Mouse (Mus musculus) naive thymus-derived CD4-positive, alpha-beta T cell, adult 5 months (primary cell): ENCODE results near the gene Pde4dip. TPM values are rescaled to one million over a fixed set of nuclear protein-coding genes. Genes with fewer than 3 reads are reported as not detected.

ENCODE experiments used
- polyA plus RNA-seq: library from polyadenylated mRNA; unstranded; fragments of 100-300 nt; shearing (Covaris generic); gene quantifications from one replicate; pipeline ENCODE4 v1.2.1, GENCODE M21; 2017

Pde4dip gene
- polyA plus RNA-seq: 17.5 TPM

GRCm38 (mm10) chr3:97888168-97888901, at the start of gene Pde4dip:
Gene Pde4dip (minus strand): TSS chr3:97888707.

GRCm38 (mm10) chr3:97900516-97901490, 12.3 kb upstream of the Pde4dip start, which contains the start of gene Sec22b:
Gene Sec22b (plus strand): TSS chr3:97901190.

GRCm38 (mm10) chr3:97674644-97675110, 213.8 kb downstream of the Pde4dip start, which contains the start of gene Gm17651:
Gene Gm17651 (minus strand): TSS chr3:97674694.

GRCm38 (mm10) chr3:97657655-97658411, 230.7 kb downstream of the Pde4dip start, which contains the start of gene Prkab2:
Gene Prkab2 (plus strand): TSS chr3:97658193.

Other genes with a start within 250 kb of the Pde4dip start
- 4.2 TPM for gene Prkab2, start 230.5 kb downstream of the Pde4dip start, polyA plus RNA-seq
- not detected for gene Gm17651, start 214.0 kb downstream of the Pde4dip start, polyA plus RNA-seq
- gene Sec22b, start 12.5 kb upstream of the Pde4dip start, polyA plus RNA-seq: 77.2 TPM
- 25.3 TPM for gene Notch2, start 124.8 kb upstream of the Pde4dip start, polyA plus RNA-seq